Mouse (Mus musculus): Measurements from ENCODE around the gene Ppp2r5b. TPM values are rescaled to one million over a fixed set of nuclear protein-coding genes. Genes with fewer than 3 reads are reported as not detected.

The Ppp2r5b gene
- polyA plus RNA-seq, 1 experiment from 2014 or later: 161 TPM

DNA sequence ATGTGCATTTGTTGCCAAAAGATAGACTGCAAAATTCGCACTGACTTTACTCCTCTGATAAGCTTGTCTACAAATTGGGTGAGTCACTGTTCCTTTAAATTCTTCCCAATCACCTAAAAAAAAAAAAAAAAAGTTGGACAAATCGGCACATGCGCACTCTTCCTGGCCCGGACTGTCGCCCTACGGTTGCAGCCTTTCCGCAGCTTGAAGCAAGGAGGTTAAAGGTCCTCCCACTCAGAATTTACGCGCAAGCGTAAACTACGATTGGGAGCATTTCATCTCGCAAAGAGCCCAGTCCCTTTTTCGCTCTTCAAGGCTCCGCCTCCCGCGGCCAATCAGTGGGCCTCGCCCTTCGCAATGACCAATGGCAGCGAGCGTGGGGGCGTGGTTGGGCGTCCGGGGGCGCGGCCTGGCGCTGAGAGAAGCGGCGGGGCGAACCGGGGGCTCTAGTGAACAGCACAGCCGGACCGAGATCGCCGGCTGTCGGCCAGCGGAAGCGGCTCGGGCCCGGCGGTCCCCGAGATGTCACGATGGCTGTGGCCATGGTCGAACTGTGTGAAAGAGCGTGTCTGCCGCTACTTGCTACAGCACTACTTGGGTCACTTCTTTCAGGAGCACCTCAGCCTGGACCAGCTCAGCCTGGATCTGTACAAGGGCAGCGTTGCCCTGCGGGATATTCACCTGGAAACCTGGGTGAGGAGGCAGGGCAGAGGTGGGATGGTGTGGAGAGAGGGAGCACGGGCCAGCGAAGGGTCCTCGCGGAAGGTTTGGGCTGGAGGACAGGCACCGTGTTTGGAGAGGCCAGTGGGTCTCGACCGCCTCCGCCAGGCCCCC, 5.8 kb upstream of the Ppp2r5b start, which contains the start of gene Atg2a:
TSS of gene Atg2a (plus strand) at position 395 of the 834 bp plus-strand sequence.
- H3K4me3 ChIP-seq (ENCODE audit: low read length): peak within 1 kb of the TSS; percentile 94
- peak within 1 kb of the TSS; percentile 73; the same call in 1 of the 2 replicates for H3K27ac ChIP-seq (ENCODE audit: low read depth, low read length)
- H3K4me2 ChIP-seq (ENCODE audit: low read length): peak within 1 kb of the TSS; percentile 65
- peaks cover 8% of the 10 kb centered on the region for H3K36me3 ChIP-seq (ENCODE audit: control insufficient read depth, insufficient read depth, low read length)
- peak; percentile 96 for ATAC-seq
- no peaks in the 10 kb centered on the region for H3K9me3 ChIP-seq (ENCODE audit: control insufficient read depth, low read length)
- H3K4me1 ChIP-seq (ENCODE audit: control insufficient read depth, insufficient read depth, low read depth, low read length): peaks cover 13% of the 10 kb centered on the region
- whole genome bisulfite sequencing: 0% methylated on average over 55 of the region's 55 CpGs
- no peaks in the 10 kb centered on the region for H3K27me3 ChIP-seq (replicated peaks; ENCODE audit: control insufficient read depth, insufficient read depth, low read length)
- H3K9ac ChIP-seq (ENCODE audit: low read depth, low read length): peak within 1 kb of the TSS; percentile 95

DNA sequence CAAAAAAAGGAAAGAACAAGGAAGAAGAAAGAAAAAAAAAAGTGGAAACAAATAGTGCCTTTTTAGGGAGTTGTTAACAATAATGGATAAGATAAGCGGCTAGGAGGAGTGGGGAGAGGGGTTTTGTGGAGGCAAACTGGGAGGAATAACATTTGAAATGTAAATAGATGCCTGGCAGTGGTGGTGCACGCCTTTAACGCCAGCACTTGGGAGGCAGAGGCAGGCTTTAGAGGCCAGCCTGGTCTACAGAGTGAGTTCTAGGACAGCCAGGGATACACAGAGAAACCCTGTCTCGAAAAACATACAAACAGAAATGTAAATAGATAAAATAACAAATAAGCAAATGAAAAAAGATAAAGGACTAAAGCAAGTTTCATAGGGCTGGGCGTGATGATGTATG, 5.1 kb upstream of the Ppp2r5b start:
- peaks cover 15% of the 10 kb centered on the region for H3K4me1 ChIP-seq (ENCODE audit: control insufficient read depth, insufficient read depth, low read depth, low read length)
- no peaks in the 10 kb centered on the region for H3K9me3 ChIP-seq (ENCODE audit: control insufficient read depth, low read length)
- ATAC-seq: no peak
- peaks cover 6% of the 10 kb centered on the region for H3K36me3 ChIP-seq (ENCODE audit: control insufficient read depth, insufficient read depth, low read length)
- no peak overlapping the region; the same call in 1 of the 2 replicates for H3K9ac ChIP-seq (ENCODE audit: low read depth, low read length)
- WGBS: 37% methylated on average over 5 of the region's 5 CpGs
- H3K4me3 ChIP-seq (ENCODE audit: low read length): peak overlapping the region; percentile 94
- H3K27ac ChIP-seq (ENCODE audit: low read depth, low read length): no peak overlapping the region
- H3K4me2 ChIP-seq (ENCODE audit: low read length): peak overlapping the region; percentile 38
- no peaks in the 10 kb centered on the region for H3K27me3 ChIP-seq (replicated peaks; ENCODE audit: control insufficient read depth, insufficient read depth, low read length)

DNA sequence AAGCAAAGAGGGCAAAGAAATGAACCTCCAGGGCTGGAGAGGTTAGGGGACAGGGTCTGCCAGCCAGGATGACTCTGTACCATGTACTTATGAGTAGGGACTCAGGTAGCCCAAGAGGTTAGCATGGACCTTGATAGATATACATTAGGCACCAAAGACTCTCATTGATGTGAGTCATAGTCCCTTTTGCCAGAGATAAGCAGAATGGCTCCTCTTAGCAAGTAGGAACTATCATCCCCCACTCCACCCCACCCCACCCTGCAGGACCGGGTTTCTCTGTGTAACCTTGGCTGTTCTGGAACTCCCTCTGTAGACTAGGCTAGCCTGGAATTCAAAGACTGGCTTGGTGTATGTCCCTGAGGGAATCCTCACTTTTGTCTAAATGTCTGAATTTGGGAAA, 4.5 kb upstream of the Ppp2r5b start:
- H3K4me1 ChIP-seq (ENCODE audit: control insufficient read depth, insufficient read depth, low read depth, low read length): peaks cover 15% of the 10 kb centered on the region
- 81% methylated on average over 1 of the region's 1 CpGs for WGBS
- H3K36me3 ChIP-seq (ENCODE audit: control insufficient read depth, insufficient read depth, low read length): peaks cover 6% of the 10 kb centered on the region
- no peak for ATAC-seq
- no peak overlapping the region for H3K9ac ChIP-seq (ENCODE audit: low read depth, low read length)
- H3K4me2 ChIP-seq (ENCODE audit: low read length): no peak overlapping the region
- H3K9me3 ChIP-seq (ENCODE audit: control insufficient read depth, low read length): no peaks in the 10 kb centered on the region
- H3K27ac ChIP-seq (ENCODE audit: low read depth, low read length): no peak overlapping the region
- no peaks in the 10 kb centered on the region for H3K27me3 ChIP-seq (replicated peaks; ENCODE audit: control insufficient read depth, insufficient read depth, low read length)
- H3K4me3 ChIP-seq (ENCODE audit: low read length): no peak overlapping the region

DNA sequence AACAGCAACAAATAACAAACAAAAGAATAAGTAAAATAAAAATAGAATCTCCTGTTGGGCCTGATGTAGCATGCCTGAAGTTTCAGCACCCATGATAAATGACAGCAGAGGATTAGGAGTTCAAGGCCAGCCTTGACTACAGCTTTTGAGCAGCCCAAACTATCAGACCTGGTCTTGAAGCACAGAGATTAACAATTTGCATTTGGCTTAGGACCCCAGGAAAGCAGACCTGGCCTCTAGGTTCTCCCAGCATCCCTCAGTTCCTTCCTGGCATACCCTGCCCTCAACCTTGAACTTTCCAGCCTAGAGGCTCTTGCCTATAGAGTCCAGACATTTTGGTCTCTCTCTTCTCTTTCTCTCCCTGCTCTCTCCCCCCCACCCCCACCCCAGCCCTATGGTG, 3.1 kb upstream of the Ppp2r5b start:
- H3K27me3 ChIP-seq (replicated peaks; ENCODE audit: control insufficient read depth, insufficient read depth, low read length): no peaks in the 10 kb centered on the region
- H3K9ac ChIP-seq (ENCODE audit: low read depth, low read length): no peak overlapping the region
- no peak overlapping the region for H3K4me2 ChIP-seq (ENCODE audit: low read length)
- no peak overlapping the region for H3K4me3 ChIP-seq (ENCODE audit: low read length)
- no peak for ATAC-seq
- no peak overlapping the region for H3K27ac ChIP-seq (ENCODE audit: low read depth, low read length)
- no peaks in the 10 kb centered on the region for H3K9me3 ChIP-seq (ENCODE audit: control insufficient read depth, low read length)
- no peaks in the 10 kb centered on the region for H3K36me3 ChIP-seq (ENCODE audit: control insufficient read depth, insufficient read depth, low read length)
- H3K4me1 ChIP-seq (ENCODE audit: control insufficient read depth, insufficient read depth, low read depth, low read length): peaks cover 28% of the 10 kb centered on the region

DNA sequence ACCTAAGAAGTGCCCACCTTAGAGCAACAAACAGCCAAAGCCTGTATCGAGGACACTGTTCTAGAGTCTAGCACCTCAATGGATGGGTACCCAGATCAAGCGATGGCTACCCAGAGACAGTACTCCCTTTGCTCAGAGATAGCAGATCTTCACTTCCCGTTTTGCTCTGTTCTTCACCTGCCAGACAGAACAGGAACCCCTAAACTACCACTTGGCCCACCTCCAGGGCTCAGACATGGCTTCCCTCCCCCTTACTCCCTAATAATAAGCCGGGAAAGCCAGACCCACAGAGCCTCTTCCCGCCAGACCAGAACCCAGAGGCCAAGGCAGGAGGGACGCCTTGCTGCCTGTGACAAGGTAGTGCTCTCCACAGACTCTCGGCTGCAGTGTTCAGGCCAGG, 1.2 kb upstream of the Ppp2r5b start:
- 73% methylated on average over 7 of the region's 7 CpGs for WGBS
- Histone ChIP-seq H3K27me3 (replicated peaks; ENCODE audit: control insufficient read depth, insufficient read depth, low read length) (no peaks in the 10 kb centered on the region), H3K9me3 (ENCODE audit: control insufficient read depth, low read length) (no peaks in the 10 kb centered on the region), H3K9ac (ENCODE audit: low read depth, low read length) (no peak overlapping the region), H3K4me3 (ENCODE audit: low read length) (no peak overlapping the region), H3K27ac (ENCODE audit: low read depth, low read length) (no peak overlapping the region), H3K4me2 (ENCODE audit: low read length) (no peak overlapping the region), H3K4me1 (ENCODE audit: control insufficient read depth, insufficient read depth, low read depth, low read length) (peaks cover 16% of the 10 kb centered on the region), H3K36me3 (ENCODE audit: control insufficient read depth, insufficient read depth, low read length) (peaks cover 9% of the 10 kb centered on the region)
- no peak for ATAC-seq

DNA sequence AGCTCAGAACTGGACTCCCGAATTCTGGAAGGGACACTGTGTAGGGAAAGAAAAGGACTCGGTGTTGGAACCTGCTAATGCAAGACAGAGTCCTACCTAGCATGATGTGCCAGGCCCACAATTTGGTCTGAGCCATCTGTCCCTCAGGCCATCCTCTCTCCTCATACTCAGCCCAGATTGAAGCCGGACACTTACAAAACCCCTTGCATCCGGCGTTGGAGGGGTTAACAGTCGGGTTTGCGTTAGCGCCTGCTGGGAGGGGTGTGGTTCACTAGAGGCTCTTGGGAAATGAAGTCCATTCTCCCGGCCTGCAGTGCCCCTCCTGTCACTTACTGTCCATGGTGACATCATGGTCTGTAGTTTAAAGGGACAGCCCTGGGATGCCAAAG, 375 bp upstream of the Ppp2r5b start:
- peaks cover 16% of the 10 kb centered on the region for H3K4me1 ChIP-seq (ENCODE audit: control insufficient read depth, insufficient read depth, low read depth, low read length)
- no peaks in the 10 kb centered on the region for H3K27me3 ChIP-seq (replicated peaks; ENCODE audit: control insufficient read depth, insufficient read depth, low read length)
- ATAC-seq: peak; percentile 88
- H3K9ac ChIP-seq (ENCODE audit: low read depth, low read length): peak overlapping the region; percentile 80
- H3K4me2 ChIP-seq (ENCODE audit: low read length): peak overlapping the region; percentile 78
- 0% methylated on average over 9 of the region's 9 CpGs for WGBS
- H3K27ac ChIP-seq (ENCODE audit: low read depth, low read length): peak overlapping the region; percentile 86
- H3K36me3 ChIP-seq (ENCODE audit: control insufficient read depth, insufficient read depth, low read length): peaks cover 10% of the 10 kb centered on the region
- H3K4me3 ChIP-seq (ENCODE audit: low read length): peak overlapping the region; percentile 61
- H3K9me3 ChIP-seq (ENCODE audit: control insufficient read depth, low read length): no peaks in the 10 kb centered on the region

DNA sequence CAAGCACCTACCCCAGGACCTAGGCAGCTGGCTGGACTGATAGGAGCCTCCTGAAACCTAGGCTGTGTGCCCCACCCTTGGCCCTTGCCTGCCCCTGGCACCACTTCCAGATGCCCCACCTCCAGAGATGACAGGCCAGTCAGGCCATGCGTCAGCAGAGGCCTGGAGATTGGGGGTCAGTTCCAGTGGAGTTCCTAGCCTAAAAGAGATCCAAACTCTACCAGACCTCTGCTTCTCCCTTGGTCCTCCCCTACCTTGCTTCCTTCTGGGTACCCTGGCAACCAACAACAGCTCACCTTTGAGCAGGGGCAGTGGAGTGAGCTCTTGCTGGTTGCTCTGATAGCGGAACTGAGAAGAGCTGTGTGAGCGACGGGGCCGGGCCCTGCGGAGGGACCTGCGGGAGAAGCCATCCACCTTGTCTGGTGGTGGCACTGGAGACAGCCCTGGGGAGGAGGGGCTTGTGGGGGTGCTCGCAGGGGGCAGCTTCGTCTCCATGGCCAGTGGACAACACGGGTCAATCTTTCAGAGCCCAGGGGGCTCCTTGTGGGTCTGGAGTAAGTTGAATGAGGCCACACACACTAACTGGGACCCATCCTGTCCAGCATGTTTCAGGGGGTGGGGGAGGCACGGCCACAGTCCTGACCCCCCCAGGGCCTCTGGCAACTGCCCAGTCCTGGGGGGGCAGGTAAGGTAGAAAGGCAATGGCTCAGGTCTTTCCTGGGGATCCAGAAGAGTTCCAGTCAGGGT, 1.2 kb downstream of the Ppp2r5b start:
- WGBS: 69% methylated on average over 10 of the region's 11 CpGs
- peaks cover 16% of the 10 kb centered on the region for H3K4me1 ChIP-seq (ENCODE audit: control insufficient read depth, insufficient read depth, low read depth, low read length)
- ATAC-seq: no peak
- H3K4me3 ChIP-seq (ENCODE audit: low read length): peak overlapping the region; percentile 61
- no peak overlapping the region for H3K27ac ChIP-seq (ENCODE audit: low read depth, low read length)
- H3K9me3 ChIP-seq (ENCODE audit: control insufficient read depth, low read length): no peaks in the 10 kb centered on the region
- H3K27me3 ChIP-seq (replicated peaks; ENCODE audit: control insufficient read depth, insufficient read depth, low read length): no peaks in the 10 kb centered on the region
- H3K9ac ChIP-seq (ENCODE audit: low read depth, low read length): peak overlapping the region; percentile 80
- H3K36me3 ChIP-seq (ENCODE audit: control insufficient read depth, insufficient read depth, low read length): peaks cover 22% of the 10 kb centered on the region
- peak overlapping the region; percentile 78 for H3K4me2 ChIP-seq (ENCODE audit: low read length)

DNA sequence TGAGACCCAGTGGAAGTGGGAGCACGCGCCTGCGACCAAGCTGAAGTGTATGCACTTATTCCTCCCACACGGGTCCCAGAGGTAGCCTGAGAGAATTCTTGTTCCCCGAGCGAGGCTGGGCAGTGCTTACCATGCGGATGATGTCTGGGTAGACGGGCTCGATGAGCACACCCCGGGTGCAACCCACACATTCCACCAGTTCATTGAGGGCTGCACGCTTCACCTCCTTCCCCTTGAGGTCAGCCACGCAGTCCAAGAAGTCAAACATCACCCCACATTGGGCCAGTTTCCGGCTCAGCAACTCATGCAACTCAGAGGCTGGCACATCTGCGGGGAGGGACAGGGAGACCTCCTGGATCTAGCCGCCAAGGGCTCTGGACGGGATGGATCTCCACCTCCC, 2.0 kb downstream of the Ppp2r5b start:
- H3K4me2 ChIP-seq (ENCODE audit: low read length): no peak overlapping the region
- ATAC-seq: no peak
- H3K4me3 ChIP-seq (ENCODE audit: low read length): no peak overlapping the region
- H3K27ac ChIP-seq (ENCODE audit: low read depth, low read length): no peak overlapping the region
- H3K9ac ChIP-seq (ENCODE audit: low read depth, low read length): no peak overlapping the region; the same call in 1 of the 2 replicates
- H3K27me3 ChIP-seq (replicated peaks; ENCODE audit: control insufficient read depth, insufficient read depth, low read length): no peaks in the 10 kb centered on the region
- WGBS: 83% methylated on average over 16 of the region's 16 CpGs
- H3K36me3 ChIP-seq (ENCODE audit: control insufficient read depth, insufficient read depth, low read length): peaks cover 28% of the 10 kb centered on the region
- H3K9me3 ChIP-seq (ENCODE audit: control insufficient read depth, low read length): no peaks in the 10 kb centered on the region
- H3K4me1 ChIP-seq (ENCODE audit: control insufficient read depth, insufficient read depth, low read depth, low read length): peaks cover 16% of the 10 kb centered on the region

DNA sequence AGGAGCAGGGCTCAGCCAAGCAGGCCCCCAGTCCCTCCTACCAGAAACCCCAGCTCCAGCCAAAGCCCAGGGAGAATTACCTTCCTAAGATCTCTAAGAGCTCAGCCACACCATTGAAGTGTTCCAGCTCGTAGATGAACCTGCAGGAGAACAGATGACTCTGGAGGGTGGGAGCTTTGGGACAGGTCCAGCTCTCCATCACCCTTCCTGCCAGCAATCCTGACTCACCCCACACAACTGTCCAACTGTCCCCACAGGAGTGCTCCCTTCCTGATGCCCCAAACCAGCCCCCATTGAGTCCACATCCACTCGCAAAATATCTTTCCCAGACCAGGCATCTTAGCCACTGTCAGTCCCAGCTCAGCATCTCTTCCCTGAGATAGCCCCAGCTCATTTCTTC, 4.6 kb downstream of the Ppp2r5b start:
- no peaks in the 10 kb centered on the region for H3K9me3 ChIP-seq (ENCODE audit: control insufficient read depth, low read length)
- H3K36me3 ChIP-seq (ENCODE audit: control insufficient read depth, insufficient read depth, low read length): peaks cover 38% of the 10 kb centered on the region
- ATAC-seq: no peak
- peaks cover 13% of the 10 kb centered on the region for H3K4me1 ChIP-seq (ENCODE audit: control insufficient read depth, insufficient read depth, low read depth, low read length)
- no peak overlapping the region for H3K4me3 ChIP-seq (ENCODE audit: low read length)
- no peak overlapping the region for H3K9ac ChIP-seq (ENCODE audit: low read depth, low read length)
- H3K27me3 ChIP-seq (replicated peaks; ENCODE audit: control insufficient read depth, insufficient read depth, low read length): no peaks in the 10 kb centered on the region
- H3K4me2 ChIP-seq (ENCODE audit: low read length): no peak overlapping the region
- WGBS: 82% methylated on average over 2 of the region's 2 CpGs
- no peak overlapping the region for H3K27ac ChIP-seq (ENCODE audit: low read depth, low read length)

Measured in hindbrain, embryonic 16.5 days (tissue).